Mouse (Mus musculus) megakaryocyte, embryonic 14.5 days (primary cell): ENCODE measurements around the gene Mlf1. TPM values are rescaled to one million over a fixed set of nuclear protein-coding genes. Genes with fewer than 3 reads are reported as not detected.

Experiments
- H3K27me3 ChIP-seq: replicated peaks from 2 replicates; pipeline ENCODE3; 2012; ENCODE audit warnings: inconsistent platforms
- H3K36me3 ChIP-seq: replicated peaks from 2 replicates; pipeline ENCODE3; 2012; ENCODE audit warnings: low read length, inconsistent platforms, mixed read lengths
- H3K4me1 ChIP-seq: 2 replicates; pipeline ENCODE4 v1.6.1; 2012; ENCODE audit warnings: inconsistent platforms
- H3K4me3 ChIP-seq: replicated peaks from 2 replicates; pipeline ENCODE3; 2012; ENCODE audit warnings: moderate library complexity, mild to moderate bottlenecking, inconsistent platforms
- H3K9me3 ChIP-seq: 2 replicates; pipeline ENCODE4 v1.6.1; 2012; ENCODE audit warnings: inconsistent platforms
- FLI1 ChIP-seq: IDR thresholded peaks from 2 replicates; pipeline ENCODE4 v1.6.1; 2012; ENCODE audit warnings: low read length, inconsistent platforms, mixed read lengths
- GATA1 ChIP-seq: IDR thresholded peaks from 3 replicates; pipeline ENCODE4 v1.6.1; 2012; ENCODE audit warnings: mixed read lengths, low read length, inconsistent platforms, borderline replicate concordance
- polyA plus RNA-seq: library from polyadenylated mRNA; stranded (reverse); fragments of >175 nt; gene quantifications from 2 replicates; pipeline ENCODE4 v1.2.3, GENCODE M21; 2012; ENCODE audit warnings: low replicate concordance; ENCODE audit not compliant: insufficient read depth

The Mlf1 gene
- polyA plus RNA-seq, 1 experiment, result 1.2 TPM

DNA sequence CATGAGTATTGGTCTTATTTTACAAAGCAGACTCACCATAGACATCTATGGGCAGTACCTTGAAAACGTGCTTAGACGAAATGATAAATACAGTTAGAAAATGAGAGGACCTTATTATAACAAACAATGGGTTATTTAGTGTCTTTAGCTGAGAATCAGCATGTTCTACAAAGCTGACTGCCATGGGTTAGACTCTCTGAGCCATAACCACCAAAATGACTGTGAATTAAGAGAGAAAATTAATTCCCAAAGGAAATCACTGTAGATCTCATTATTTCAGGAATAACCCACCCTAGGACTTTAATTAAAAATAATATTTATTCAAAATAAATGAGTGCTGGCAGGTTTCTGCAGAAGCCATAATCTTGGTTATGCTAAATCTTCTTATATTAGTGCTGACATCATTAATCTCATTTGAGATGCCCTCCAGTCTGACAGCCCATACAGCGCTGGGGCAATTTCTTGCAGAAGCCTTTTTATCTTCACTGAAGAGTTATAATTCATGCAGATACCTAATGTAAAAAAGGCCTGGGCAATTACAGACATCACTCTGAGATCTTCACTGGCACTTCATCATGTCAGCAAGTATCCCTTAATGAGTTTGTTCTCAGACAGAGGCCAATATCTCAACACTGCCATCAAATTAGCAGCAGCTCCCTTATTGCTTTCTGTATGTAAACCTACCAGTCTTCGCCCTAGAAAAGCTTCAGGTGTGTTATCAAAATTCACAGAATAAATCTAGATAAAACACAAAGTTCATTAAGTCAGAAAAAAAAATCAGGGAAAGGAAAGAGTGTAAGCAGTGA, 7.6 kb upstream of the Mlf1 start:
- Histone ChIP-seq H3K4me3 (no peak overlapping the region), H3K4me1 (no peaks in the 10 kb centered on the region), H3K36me3 (peaks cover 3% of the 10 kb centered on the region), H3K9me3 (0 out of 2 replicates have a peak, but pooled peaks cover 5% of the 10 kb centered on the region), H3K27me3 (peaks cover 4% of the 10 kb centered on the region)
- TF ChIP-seq GATA1 (no peak), FLI1 (no peak)

DNA sequence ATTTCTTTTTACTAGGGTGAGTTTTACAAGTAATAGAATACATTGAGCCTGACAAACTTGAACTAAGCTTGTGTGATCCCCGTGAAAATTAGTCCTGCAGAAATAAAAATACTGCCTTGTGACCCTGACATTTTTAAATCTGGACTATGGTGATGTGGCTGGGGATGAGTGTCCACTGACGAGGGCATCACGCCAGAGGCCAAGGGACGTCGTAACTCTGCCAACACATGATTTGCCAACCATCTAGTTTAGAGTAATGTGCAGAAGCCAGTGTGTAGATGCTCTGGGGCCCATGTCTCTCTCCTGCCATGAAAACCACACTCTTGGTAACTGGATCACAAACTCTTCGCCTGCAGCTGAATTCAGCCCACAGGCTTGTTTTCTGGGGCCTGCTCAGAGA, 6.4 kb upstream of the Mlf1 start:
- Histone ChIP-seq H3K4me3 (no peak overlapping the region), H3K36me3 (no peaks in the 10 kb centered on the region), H3K27me3 (peaks cover 4% of the 10 kb centered on the region), H3K9me3 (0 out of 2 replicates have a peak, but pooled peaks cover 5% of the 10 kb centered on the region), H3K4me1 (no peaks in the 10 kb centered on the region)
- TF ChIP-seq FLI1, result no peak

DNA sequence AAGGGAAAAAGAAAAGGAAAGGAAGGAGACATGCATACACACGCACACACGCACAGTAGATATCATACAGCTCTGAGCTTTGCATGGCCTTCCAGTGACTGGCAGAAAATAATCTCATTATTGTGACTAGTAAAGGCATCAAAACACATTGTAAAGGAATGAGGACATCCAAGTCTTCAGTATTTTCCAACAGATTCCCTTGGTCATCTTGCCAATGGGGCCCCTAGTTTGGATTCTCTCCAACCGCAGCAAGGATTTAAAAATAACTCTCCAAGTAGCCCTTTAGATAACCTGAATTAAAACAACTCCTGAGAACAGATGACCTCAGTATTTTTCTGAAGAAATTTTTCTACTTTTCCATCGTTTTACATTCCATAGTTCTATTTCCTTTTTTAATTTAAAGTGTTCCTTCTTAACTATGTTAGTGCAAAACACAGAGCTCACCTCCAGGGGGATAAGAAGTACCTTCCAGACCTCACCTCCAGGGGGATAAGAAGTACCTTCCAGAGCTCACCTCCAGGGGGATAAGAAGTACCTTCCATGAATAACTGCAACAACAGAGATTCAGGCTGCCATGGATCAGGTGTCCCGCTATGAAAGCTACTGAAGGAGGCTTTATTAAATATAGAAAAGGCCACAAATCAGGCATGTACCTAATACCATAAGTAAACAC, 4.4 kb upstream of the Mlf1 start:
- no peak overlapping the region for H3K4me3 ChIP-seq
- TF ChIP-seq FLI1, result no peak
- no peak for TF ChIP-seq GATA1
- peaks cover 9% of the 10 kb centered on the region for H3K27me3 ChIP-seq
- H3K4me1 ChIP-seq, result peaks cover 18% of the 10 kb centered on the region
- no peaks in the 10 kb centered on the region for H3K36me3 ChIP-seq
- 0 out of 2 replicates have a peak, but pooled peaks cover 5% of the 10 kb centered on the region for H3K9me3 ChIP-seq

DNA sequence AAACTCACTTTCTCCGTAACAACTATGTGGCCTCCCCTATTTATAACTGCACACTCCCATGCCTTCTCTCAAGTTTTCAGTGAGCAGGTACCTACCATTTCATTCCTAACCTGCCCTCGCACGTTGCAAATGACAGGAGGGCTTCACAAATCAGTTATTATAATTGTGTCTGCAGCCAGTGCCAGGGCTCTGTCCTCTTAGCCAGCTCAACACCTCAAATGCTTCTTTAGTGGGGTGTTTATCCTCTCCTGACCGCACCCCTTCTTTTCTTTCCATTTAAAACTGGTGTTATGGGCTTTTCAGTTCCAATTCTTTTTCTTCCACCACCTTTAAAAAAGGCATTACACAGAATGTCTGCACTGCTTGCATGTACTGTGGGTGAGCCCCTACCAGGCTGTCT, 1.7 kb upstream of the Mlf1 start:
- Histone ChIP-seq H3K4me3 (no peak overlapping the region), H3K4me1 (peaks cover 24% of the 10 kb centered on the region), H3K36me3 (no peaks in the 10 kb centered on the region), H3K9me3 (no peaks in the 10 kb centered on the region), H3K27me3 (peaks cover 11% of the 10 kb centered on the region)
- TF ChIP-seq FLI1, result no peak
- TF ChIP-seq GATA1, result no peak

DNA sequence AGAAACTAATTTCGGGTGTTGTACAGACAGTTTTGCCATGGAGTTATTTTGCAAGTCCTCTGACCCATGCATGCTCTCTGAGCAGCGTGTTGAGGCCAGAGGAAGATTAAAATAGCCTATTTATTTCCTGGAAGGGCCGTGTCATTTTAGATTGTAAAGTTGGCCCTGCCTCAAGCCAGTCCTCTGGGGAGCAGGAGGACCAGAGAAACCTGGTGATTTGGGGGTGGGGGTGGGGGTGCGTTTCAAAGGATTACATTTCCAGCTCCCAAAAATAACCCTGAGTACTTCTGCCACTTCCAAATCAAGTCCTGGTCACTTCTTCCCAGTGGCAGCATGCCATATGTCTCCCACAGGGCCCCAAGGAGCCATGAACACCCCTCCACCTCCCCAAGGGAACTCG, 1.1 kb upstream of the Mlf1 start:
- Histone ChIP-seq H3K4me1 (peaks cover 24% of the 10 kb centered on the region), H3K9me3 (no peaks in the 10 kb centered on the region), H3K27me3 (peaks cover 11% of the 10 kb centered on the region), H3K4me3 (peak overlapping the region; percentile 18), H3K36me3 (no peaks in the 10 kb centered on the region)
- TF ChIP-seq GATA1 (no peak), FLI1 (no peak)

DNA sequence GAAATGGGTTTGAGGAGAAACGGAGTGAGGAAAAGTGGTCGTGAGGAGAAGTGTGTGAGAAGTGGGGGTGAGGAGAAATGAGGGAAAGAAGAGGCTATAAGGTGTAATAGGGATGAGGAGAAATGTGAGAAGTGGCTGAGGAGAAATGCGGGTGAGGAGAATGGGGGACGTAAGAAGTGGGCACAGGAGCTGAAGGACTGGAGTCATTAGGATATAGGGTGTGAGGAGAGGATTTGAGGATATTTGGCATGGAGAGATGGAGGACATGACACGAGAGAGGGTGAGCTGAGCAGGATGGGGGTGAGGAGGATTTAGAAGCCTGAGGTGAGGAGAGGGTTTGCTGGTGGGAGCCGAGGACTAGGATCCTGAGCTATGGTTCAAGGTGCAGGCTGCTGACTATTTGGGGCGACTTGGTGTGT, 472 bp downstream of the Mlf1 start:
- TF ChIP-seq GATA1 (no peak), FLI1 (no peak)
- Histone ChIP-seq H3K27me3 (peaks cover 9% of the 10 kb centered on the region), H3K9me3 (no peaks in the 10 kb centered on the region), H3K4me1 (peaks cover 24% of the 10 kb centered on the region), H3K36me3 (no peaks in the 10 kb centered on the region), H3K4me3 (peak overlapping the region; percentile 91)

DNA sequence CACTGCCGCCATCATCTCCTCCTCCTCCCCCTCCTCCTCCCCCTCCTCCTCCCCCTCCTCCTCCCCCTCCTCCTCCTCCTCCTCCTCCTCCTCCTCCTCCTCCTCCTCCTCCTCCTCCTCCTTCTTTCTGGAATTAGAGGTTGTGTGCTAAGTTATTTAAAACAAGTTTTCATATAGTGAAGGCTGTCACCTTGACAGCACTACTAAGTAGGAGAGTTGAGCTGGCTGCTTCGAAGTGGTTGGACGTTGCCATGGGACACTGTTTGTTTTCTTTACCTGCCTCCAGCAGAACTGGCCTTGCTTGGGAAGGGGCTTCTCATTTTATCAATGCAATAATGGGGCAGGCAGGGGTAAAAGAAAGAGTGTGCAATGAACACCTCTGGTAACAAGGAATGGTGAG, 1.2 kb downstream of the Mlf1 start, which contains the start of gene Gm17402:
Gm17402 (minus strand) TSS at position 101 of the 400 bp plus-strand sequence.
- no peaks in the 10 kb centered on the region for H3K36me3 ChIP-seq
- peaks cover 24% of the 10 kb centered on the region for H3K4me1 ChIP-seq
- TF ChIP-seq GATA1, result no peak
- TF ChIP-seq FLI1, result no peak
- H3K4me3 ChIP-seq, result peak within 1 kb of the TSS; percentile 91
- H3K27me3 ChIP-seq, result peaks cover 9% of the 10 kb centered on the region
- no peaks in the 10 kb centered on the region for H3K9me3 ChIP-seq

DNA sequence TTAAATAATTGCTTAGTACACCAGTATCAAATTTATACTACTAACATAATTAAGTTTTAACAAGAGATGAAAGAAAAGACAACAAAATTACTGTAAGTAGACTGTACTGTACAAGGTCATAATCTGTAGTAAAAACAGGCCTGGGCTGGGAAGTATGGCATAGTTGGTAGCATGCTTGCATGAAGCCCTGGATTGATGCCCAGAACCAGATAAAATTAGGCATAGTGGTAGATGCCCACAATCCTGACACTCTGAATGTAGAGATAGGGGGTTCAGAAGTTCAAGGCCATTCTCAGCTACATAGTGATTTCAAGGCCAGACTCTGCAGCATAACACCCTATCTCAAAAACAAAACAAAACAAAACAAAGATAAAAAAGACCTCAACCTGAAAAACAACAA, 4.3 kb downstream of the Mlf1 start:
- Histone ChIP-seq H3K27me3 (peaks cover 7% of the 10 kb centered on the region), H3K4me3 (no peak overlapping the region), H3K36me3 (no peaks in the 10 kb centered on the region), H3K9me3 (no peaks in the 10 kb centered on the region), H3K4me1 (peaks cover 17% of the 10 kb centered on the region)
- TF ChIP-seq GATA1, result no peak
- no peak for TF ChIP-seq FLI1

DNA sequence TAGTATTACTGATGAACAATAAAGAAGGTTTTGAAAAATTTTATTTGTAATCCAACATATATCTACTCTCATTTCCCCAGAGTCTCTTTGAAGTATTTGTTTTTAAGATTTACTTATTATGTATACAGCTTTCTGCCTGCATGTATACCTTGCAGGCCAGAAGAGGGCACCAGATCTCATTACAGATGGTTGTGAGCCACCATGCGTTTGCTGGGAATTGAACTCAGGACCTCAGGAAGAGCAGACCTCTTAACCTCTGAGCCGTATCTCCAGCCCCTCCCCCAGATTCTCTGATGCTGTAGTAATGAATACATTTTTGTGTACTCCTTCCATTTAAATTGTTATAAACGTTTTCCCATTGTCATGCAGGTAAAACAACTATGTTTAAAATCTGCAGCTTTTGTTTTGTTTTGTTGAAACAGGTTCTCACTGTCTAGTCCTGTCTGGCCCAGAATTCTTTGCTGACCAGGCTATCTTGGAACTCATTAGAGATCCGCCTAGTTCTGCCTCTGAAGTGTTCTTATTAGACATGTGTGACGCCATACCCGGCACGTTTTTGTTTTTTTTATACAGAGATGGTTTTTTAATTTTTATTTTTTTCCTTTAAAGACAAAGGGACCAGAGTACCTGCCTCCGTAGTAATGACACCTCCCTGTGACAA, 55.6 kb downstream of the Mlf1 start:
- TF ChIP-seq GATA1, result no peak
- no peaks in the 10 kb centered on the region for H3K27me3 ChIP-seq
- H3K9me3 ChIP-seq, result peaks cover 9% of the 10 kb centered on the region; the same call in 1 of the 2 replicates
- peaks cover 30% of the 10 kb centered on the region for H3K36me3 ChIP-seq
- peaks cover 9% of the 10 kb centered on the region for H3K4me1 ChIP-seq
- H3K4me3 ChIP-seq, result peak overlapping the region; percentile 99

DNA sequence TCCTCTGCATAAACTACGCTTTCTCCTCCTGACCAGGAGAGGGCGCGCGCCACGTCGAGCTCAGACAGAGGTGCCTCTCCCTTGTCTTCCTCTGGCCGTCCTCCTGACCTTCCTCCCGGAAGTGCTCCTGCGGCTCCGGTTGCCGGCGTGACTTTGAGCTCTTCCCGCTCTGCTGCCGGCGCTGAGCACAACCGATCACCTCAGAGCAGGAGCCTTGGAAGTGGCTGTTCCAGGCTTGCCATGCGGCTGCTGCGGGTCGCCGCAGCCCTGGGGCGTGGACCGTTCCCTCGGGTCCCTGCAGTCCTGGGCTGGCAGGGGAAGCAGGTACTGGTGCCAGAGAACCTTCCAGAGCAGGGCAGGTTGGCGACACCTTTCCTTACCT, 56.1 kb downstream of the Mlf1 start, which contains the start of gene Gfm1:
Gfm1 (plus strand) TSS at position 98 of the 382 bp plus-strand sequence.
- Histone ChIP-seq H3K4me1 (peaks cover 9% of the 10 kb centered on the region), H3K9me3 (peaks cover 9% of the 10 kb centered on the region; the same call in 1 of the 2 replicates), H3K27me3 (no peaks in the 10 kb centered on the region), H3K36me3 (peaks cover 36% of the 10 kb centered on the region), H3K4me3 (peak within 1 kb of the TSS; percentile 99)
- TF ChIP-seq GATA1 (no peak), FLI1 (no peak; the same call in 1 of the 2 replicates)
